Mouse (Mus musculus) forebrain, embryonic 14.5 days (tissue): ENCODE results near the gene Creb3. TPM values are rescaled to one million over a fixed set of nuclear protein-coding genes. Genes with fewer than 3 reads are reported as not detected.

ENCODE experiments used
- ATAC-seq: fragments of 200-750 bp; cut with Nextera tagmentation; 2 replicates; pipeline ENCODE4 v1.8.0; 2017; ENCODE audit warnings: mild to moderate bottlenecking, moderate library complexity
- DNase-seq: peaks from one replicate; pipeline ENCODE4 v3.0.0-alpha.2; 2015; ENCODE audit warnings: low spot score
- H3K27ac ChIP-seq: fragments of 300-500 bp; sonication (generic); 2 replicates; pipeline ENCODE4 v1.5.1; 2014; ENCODE audit warnings: low read depth, mild to moderate bottlenecking, control low read depth, low read length, moderate library complexity
- H3K27me3 ChIP-seq: fragments of 300-500 bp; sonication (generic); replicated peaks from 2 replicates; pipeline ENCODE4 v1.6.1; 2014; ENCODE audit warnings: low read length, control low read depth, mixed read lengths; ENCODE audit not compliant: control insufficient read depth, insufficient read depth
- H3K36me3 ChIP-seq: fragments of 300-500 bp; sonication (generic); 2 replicates; pipeline ENCODE4 v1.6.1; 2014; ENCODE audit warnings: low read length, control low read depth; ENCODE audit not compliant: control insufficient read depth, insufficient read depth
- H3K4me1 ChIP-seq: fragments of 300-500 bp; sonication (generic); 2 replicates; pipeline ENCODE4 v1.6.1; 2014; ENCODE audit warnings: antibody characterized with exemption, low read length, control low read depth; ENCODE audit not compliant: control insufficient read depth, insufficient read depth
- H3K4me2 ChIP-seq: fragments of 300-500 bp; sonication (generic); 2 replicates; pipeline ENCODE4 v1.6.1; 2014; ENCODE audit warnings: mild to moderate bottlenecking, control low read depth, low read length
- H3K4me3 ChIP-seq: fragments of 300-500 bp; sonication (generic); 2 replicates; pipeline ENCODE4 v1.5.1; 2014; ENCODE audit warnings: low read depth, low read length, control low read depth
- H3K9ac ChIP-seq: fragments of 300-500 bp; sonication (generic); 2 replicates; pipeline ENCODE4 v1.6.1; 2014; ENCODE audit warnings: mild to moderate bottlenecking, low read length, control low read depth, moderate library complexity
- H3K9me3 ChIP-seq: fragments of 300-500 bp; sonication (generic); replicated peaks from 2 replicates; pipeline ENCODE4 v1.6.1; 2016; ENCODE audit warnings: low read length, control low read depth, mixed read lengths; ENCODE audit not compliant: control insufficient read depth
- WGBS: fragments of 180-500 bp; shearing (Covaris S2); extraction: QIAGEN DNeasy Blood & Tissue Kit; methylation state at CpG from one replicate; pipeline ENCODE4 v1.1.7; 2014; 5-methylcytosine and 5-hydroxymethylcytosine counted together
- polyA plus RNA-seq: library from polyadenylated mRNA; unstranded; fragments of >200 nt; fragmentation: Nextera tagmentation; extraction: Ambion mirVana; gene quantifications from 2 replicates; pipeline ENCODE4 v1.2.1, GENCODE M21; 2014

Creb3 gene
- polyA plus RNA-seq, 1 experiment from 2014 or later = 88.4 TPM

- H3K36me3 ChIP-seq = peaks cover 24% of the 10 kb centered on the region
- no peaks in the 10 kb centered on the region for H3K9me3 ChIP-seq
- H3K9ac ChIP-seq = peak overlapping the region; percentile 94
- H3K27ac ChIP-seq = no peak overlapping the region
- H3K4me1 ChIP-seq = peaks cover 21% of the 10 kb centered on the region
- no peak for ATAC-seq
- peak overlapping the region; percentile 89 for H3K4me2 ChIP-seq
- DNase-seq = no peak
- peak overlapping the region; percentile 85 for H3K4me3 ChIP-seq
- H3K27me3 ChIP-seq = no peaks in the 10 kb centered on the region
- WGBS = 41% methylated on average over 2 of the region's 2 CpGs
Observed at GRCm38 (mm10) chr4:43560976-43561375, 1.2 kb upstream of the Creb3 start.

- Histone ChIP-seq H3K9ac (peak overlapping the region; percentile 94), H3K4me3 (peak overlapping the region; percentile 85), H3K36me3 (peaks cover 25% of the 10 kb centered on the region), H3K9me3 (no peaks in the 10 kb centered on the region), H3K4me2 (peak overlapping the region; percentile 89), H3K27me3 (no peaks in the 10 kb centered on the region), H3K4me1 (peaks cover 21% of the 10 kb centered on the region), H3K27ac (peak overlapping the region; percentile 94)
- DNase-seq (no peak), ATAC-seq (no peak; the same call in 1 of the 2 replicates)
- 2% methylated on average over 16 of the region's 16 CpGs for WGBS
Observed at GRCm38 (mm10) chr4:43561436-43561996, 616 bp upstream of the Creb3 start.

- ATAC-seq (peak; percentile 15; the same call in 1 of the 2 replicates), DNase-seq (no peak)
- H3K27ac ChIP-seq = peak overlapping the region; percentile 94
- peaks cover 21% of the 10 kb centered on the region for H3K4me1 ChIP-seq
- no peaks in the 10 kb centered on the region for H3K27me3 ChIP-seq
- 9% methylated on average over 22 of the region's 22 CpGs for WGBS
- peak overlapping the region; percentile 85 for H3K4me3 ChIP-seq
- peak overlapping the region; percentile 89 for H3K4me2 ChIP-seq
- peak overlapping the region; percentile 94 for H3K9ac ChIP-seq
- H3K9me3 ChIP-seq = no peaks in the 10 kb centered on the region
- peaks cover 34% of the 10 kb centered on the region for H3K36me3 ChIP-seq
Observed at GRCm38 (mm10) chr4:43562769-43563600, 853 bp downstream of the Creb3 start.

- no peaks in the 10 kb centered on the region for H3K9me3 ChIP-seq
- H3K4me3 ChIP-seq = peak overlapping the region; percentile 85; the same call in 1 of the 2 replicates
- 87% methylated on average over 4 of the region's 4 CpGs for WGBS
- ATAC-seq = no peak
- H3K4me1 ChIP-seq = peaks cover 21% of the 10 kb centered on the region
- H3K4me2 ChIP-seq = peak overlapping the region; percentile 89
- no peak overlapping the region for H3K27ac ChIP-seq
- H3K36me3 ChIP-seq = peaks cover 40% of the 10 kb centered on the region
- no peak for DNase-seq
- no peaks in the 10 kb centered on the region for H3K27me3 ChIP-seq
- peak overlapping the region; percentile 94; the same call in 1 of the 2 replicates for H3K9ac ChIP-seq
Observed at GRCm38 (mm10) chr4:43563601-43563875, 1.4 kb downstream of the Creb3 start.

- WGBS = 28% methylated on average over 2 of the region's 2 CpGs
- Histone ChIP-seq H3K4me3 (no peak overlapping the region), H3K27ac (no peak overlapping the region), H3K27me3 (no peaks in the 10 kb centered on the region), H3K4me1 (peaks cover 21% of the 10 kb centered on the region), H3K9ac (no peak overlapping the region), H3K4me2 (no peak overlapping the region), H3K9me3 (no peaks in the 10 kb centered on the region), H3K36me3 (peaks cover 47% of the 10 kb centered on the region)
- ATAC-seq (no peak), DNase-seq (peak; percentile 49)
Observed at GRCm38 (mm10) chr4:43564231-43564630, 2.1 kb downstream of the Creb3 start.

- H3K27ac ChIP-seq = no peak overlapping the region
- H3K9me3 ChIP-seq = no peaks in the 10 kb centered on the region
- no peak for DNase-seq
- H3K4me1 ChIP-seq = peaks cover 13% of the 10 kb centered on the region
- no peak overlapping the region for H3K4me2 ChIP-seq
- H3K9ac ChIP-seq = no peak overlapping the region
- peaks cover 76% of the 10 kb centered on the region for H3K36me3 ChIP-seq
- H3K27me3 ChIP-seq = no peaks in the 10 kb centered on the region
- WGBS = 94% methylated on average over 9 of the region's 9 CpGs
- no peak for ATAC-seq
- no peak overlapping the region for H3K4me3 ChIP-seq
Observed at GRCm38 (mm10) chr4:43567140-43567539, 5.0 kb downstream of the Creb3 start.

GRCm38 (mm10) chr4:43571395-43572045 is 9.4 kb downstream of the Creb3 start:
- H3K27me3 ChIP-seq = no peaks in the 10 kb centered on the region
- H3K4me2 ChIP-seq = no peak overlapping the region
- no peak for ATAC-seq
- no peaks in the 10 kb centered on the region for H3K9me3 ChIP-seq
- H3K4me1 ChIP-seq = peaks cover 17% of the 10 kb centered on the region
- no peak overlapping the region for H3K4me3 ChIP-seq
- no peak overlapping the region for H3K27ac ChIP-seq
- no peak for DNase-seq
- 93% methylated on average over 6 of the region's 6 CpGs for WGBS
- H3K9ac ChIP-seq = no peak overlapping the region
- H3K36me3 ChIP-seq = peaks cover 77% of the 10 kb centered on the region

- peaks cover 57% of the 10 kb centered on the region for H3K36me3 ChIP-seq
- no peak overlapping the region for H3K27ac ChIP-seq
- no peaks in the 10 kb centered on the region for H3K27me3 ChIP-seq
- H3K4me1 ChIP-seq = peaks cover 32% of the 10 kb centered on the region
- no peak for DNase-seq
- ATAC-seq = no peak
- no peak overlapping the region for H3K4me3 ChIP-seq
- no peak overlapping the region for H3K9ac ChIP-seq
- 92% methylated on average over 4 of the region's 4 CpGs for WGBS
- H3K9me3 ChIP-seq = no peaks in the 10 kb centered on the region
- H3K4me2 ChIP-seq = no peak overlapping the region
Observed at GRCm38 (mm10) chr4:43573561-43573960, 11.4 kb downstream of the Creb3 start.

- no peak overlapping the region for H3K4me3 ChIP-seq
- no peaks in the 10 kb centered on the region for H3K9me3 ChIP-seq
- no peak for DNase-seq
- no peak for ATAC-seq
- peak overlapping the region; percentile 26; the same call in 1 of the 2 replicates for H3K9ac ChIP-seq
- WGBS = 36% methylated on average over 2 of the region's 2 CpGs
- H3K27ac ChIP-seq = no peak overlapping the region
- H3K27me3 ChIP-seq = no peaks in the 10 kb centered on the region
- H3K36me3 ChIP-seq = peaks cover 40% of the 10 kb centered on the region
- H3K4me2 ChIP-seq = peak overlapping the region; percentile 98
- peaks cover 37% of the 10 kb centered on the region for H3K4me1 ChIP-seq
Observed at GRCm38 (mm10) chr4:43575356-43575755, 13.2 kb downstream of the Creb3 start.
